Mouse (Mus musculus) retina, embryonic 14.5 days (tissue): Measurements from ENCODE around the gene C77080.
A peak's percentile ranks its signal among the peaks of the same experiment; 100 is the strongest.

Experiments used
- DNase-seq: peaks from one replicate; pipeline ENCODE4 v3.0.0-alpha.2; 2015; ENCODE audit warnings: low spot score

C77080 gene

DNA sequence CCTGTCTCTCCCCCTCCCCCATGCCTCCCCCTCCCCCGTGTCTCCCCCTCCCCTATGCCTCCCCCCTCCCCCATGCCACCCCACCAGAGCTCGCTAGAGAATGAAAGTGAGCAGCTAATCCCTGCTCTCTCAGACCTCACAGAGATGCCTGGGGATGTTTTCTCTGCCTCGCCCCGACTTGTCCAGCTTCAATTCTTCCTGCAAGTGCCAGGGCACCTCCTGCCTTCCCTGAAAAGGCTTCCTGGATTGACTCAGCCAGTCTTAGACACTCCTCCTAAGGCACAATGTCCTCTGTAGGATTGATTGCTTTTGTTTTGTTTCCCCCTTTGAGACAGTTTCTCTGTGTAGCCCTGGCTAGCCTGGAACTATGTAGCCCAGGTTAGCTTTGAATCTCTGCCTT lies at the start of gene C77080:
Gene C77080, minus strand, starts transcription at position 209 of the 400 bp plus-strand sequence.
- no peak for DNase-seq

DNA sequence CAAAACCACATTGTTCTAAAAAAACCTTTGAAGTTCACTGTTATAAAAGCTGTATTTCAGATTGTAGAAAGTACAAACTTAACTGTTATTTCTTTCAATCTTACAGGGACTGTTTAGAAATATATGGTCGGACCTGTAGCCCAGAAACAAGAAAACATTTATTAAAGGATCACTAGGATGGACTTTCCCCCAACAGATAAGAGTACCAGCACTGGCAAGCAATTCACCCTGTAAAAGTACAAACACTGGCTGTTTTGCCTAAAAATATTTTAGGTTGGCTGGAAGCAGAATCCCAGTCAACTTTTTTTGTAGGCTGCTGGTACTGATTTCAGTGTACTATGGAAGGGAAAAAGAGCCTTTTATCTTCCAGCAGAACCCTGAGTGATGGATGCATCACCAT lies 46.7 kb upstream of the C77080 start:
- DNase-seq, result no peak

DNA sequence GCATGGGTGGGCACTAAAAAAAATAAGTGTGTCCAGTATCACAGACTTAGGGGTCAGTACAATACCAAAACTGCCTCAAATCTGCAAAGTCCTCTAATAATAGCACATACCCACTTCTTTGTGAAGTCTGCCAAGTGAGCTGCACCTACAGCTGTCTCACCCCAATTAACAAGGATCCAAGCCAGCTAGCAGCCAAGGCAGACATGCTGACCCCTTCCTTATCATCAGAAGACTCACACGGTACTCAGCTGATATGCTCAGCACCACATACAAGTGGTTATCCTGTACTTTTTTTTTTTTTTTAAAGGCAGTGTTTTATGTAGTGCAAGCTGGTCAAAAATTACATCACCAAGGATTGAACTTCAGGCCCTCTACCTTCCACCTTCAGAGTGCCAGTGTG lies 43.1 kb upstream of the C77080 start:
- no peak for DNase-seq

DNA sequence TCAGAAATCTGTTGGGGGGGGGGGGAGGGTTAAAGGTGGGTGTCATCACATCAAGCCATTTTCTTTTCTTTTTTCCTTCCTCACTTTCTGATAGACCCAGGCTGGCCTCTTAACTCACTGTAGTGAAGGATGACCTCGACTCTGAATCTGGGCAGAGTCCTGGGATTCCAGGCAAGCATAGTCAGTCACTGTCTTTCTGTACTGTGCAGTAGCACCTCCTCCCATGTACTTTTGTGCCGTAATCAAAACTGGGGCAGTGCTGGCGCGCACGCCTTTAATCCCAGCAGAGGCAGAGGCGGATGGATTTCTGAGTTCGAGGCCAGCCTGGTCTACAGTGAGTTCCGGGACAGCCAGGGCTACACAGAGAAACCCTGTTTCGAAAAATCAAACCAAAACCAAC lies 42.6 kb upstream of the C77080 start:
- DNase-seq, result no peak

DNA sequence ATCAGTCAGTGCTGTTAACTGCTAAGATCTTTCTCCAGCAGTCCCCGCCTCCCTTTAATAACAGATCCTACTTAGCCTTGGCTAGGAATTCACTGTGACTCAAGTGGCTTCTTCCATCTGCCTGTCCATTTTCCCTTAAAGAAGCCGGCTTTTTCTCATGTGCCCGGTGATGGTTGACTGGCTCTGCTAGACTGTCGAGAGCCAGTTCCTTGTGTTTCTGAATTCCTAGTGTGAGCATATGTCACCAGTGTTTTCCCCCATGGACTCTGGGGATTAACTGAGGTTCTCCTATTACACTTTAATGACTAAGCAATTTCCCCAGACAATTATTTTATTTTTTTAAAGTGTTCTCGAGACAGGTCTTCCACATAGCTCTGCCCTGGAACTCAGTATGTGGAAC lies 42.2 kb upstream of the C77080 start:
- DNase-seq, result no peak

DNA sequence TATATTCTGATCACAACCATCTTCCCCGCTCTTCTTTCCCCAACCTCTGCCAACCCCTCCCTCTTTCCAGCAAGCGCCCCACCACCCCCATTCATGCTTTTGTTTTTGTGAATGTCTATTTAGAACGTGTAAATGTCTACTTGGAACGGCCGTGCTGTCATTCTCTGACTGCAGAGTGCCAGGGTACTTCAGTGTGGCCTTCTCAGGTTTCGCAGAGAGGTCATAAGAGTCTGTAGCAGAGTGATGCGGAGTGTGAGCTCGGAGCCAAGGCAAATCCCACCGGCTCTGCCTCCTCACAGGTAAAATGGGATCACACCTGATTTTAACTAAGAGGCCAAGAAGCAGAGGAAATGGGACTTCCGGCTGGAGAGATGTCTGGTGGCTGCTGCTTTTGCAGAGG lies 37.9 kb upstream of the C77080 start:
- no peak for DNase-seq

DNA sequence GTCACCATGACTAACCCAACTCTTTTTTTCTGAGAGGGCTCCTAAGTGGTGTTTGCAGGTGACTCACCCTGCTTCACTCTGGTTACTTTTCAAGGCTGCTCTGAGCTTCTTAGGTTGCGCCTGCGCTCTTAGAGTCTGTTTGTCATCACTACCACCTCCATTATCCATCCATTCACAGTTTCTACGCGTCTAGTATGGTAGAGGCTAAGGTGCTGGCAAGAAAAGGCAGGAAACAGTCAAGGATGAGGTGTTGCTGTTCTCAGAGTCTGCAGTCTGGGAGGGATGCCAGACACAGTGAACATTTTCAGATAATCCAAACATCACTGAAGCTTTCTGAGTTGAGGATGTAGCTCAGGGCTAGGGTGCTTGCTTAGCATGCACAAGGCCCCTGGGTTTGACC lies 36.5 kb upstream of the C77080 start:
- DNase-seq, result no peak

DNA sequence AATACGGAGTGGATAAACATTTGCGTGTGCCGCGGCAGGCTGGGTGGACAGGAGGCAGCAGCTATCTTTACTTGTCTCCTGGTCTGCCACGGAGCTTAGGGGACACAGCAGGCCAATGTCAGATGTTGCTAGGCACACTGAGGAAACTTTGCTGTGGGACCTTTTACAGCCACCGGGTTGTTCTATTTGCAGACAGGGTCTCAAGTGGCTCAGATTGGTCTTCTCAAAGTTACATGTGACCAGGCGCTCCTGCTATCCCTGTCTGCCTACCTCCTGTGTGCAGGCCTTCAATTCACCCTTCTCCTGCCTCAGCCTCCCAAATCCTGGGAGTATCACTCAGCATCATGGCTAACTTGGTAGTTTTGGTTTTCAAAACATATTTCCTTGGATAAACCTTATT lies 34.9 kb upstream of the C77080 start:
- no peak for DNase-seq

DNA sequence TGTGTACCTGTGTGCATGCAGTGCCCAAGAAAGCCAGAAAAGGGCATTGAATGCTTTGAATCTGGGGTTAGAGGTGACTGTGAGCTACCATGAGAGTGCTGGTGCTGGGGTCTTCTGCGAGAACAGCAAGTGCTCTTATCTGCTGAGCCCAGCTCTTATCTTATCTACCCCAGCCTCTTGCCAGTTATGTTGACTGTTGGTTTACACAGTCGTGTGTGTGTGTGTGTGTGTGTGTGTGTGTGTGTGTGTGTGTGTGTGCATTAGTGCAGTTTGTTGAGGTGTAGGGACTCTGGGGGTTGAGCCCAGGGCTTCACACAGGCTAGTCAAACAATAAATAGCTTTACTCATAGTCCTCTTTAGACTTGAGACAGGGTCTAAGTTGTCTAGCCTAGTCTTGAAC lies 34.0 kb upstream of the C77080 start:
- no peak for DNase-seq

DNA sequence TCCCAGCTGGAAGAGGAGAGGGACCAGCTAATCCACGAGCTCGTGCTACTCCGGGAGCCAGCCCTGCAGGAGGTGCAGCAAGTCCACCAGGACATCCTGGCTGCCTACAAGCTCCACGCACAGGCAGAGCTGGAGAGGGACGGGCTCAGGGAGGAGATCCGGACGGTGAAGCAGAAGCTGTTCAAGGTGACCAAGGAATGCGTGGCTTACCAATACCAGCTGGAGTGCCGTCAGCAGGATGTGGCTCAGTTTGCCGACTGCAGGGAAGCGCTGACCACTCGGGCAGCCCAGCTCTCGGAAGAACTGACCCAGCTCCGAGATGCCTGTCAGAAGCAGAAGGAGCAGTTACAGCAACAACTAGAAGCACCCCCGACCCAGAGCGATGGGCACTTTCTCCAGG lies 32.5 kb upstream of the C77080 start:
- no peak for DNase-seq

DNA sequence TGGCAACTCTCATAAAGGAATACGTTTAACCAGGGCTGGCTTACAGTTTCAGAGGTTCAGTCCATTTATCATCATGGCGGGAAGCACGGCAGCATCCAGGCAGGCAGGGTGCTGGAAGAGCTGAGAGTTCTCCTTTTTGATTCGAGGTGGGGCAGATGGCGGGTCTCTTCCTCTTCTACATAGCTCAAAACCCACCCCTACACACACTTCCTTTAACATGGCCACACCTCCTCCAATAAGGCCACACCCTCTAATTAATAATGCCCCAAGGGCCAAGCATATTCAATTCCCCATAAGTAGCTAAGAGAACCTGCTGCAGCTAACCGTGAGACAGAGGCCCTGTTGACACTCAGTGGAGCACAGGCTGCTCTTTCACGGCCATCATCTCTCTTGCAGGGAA lies 31.6 kb upstream of the C77080 start:
- DNase-seq, result no peak

DNA sequence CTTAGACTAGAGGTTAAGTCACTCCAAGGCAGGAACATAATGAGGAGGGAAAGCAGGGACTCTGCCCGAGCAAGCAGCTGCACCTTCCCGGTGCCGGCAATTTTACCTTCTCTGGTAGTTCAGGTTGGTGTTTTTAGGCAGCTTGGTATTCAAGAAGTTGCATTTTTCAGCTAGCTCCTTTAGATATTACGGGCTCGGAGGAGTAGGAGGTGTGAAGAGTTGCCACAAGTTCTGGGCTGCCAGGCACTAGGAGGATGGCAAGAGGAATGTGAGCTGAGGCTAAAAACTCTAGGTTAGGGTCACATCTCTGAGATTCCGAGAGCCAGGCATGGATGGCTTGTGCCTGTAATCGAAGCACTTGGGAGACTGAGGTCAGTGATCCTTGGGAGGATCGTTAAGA lies 28.5 kb upstream of the C77080 start:
- DNase-seq, result no peak

DNA sequence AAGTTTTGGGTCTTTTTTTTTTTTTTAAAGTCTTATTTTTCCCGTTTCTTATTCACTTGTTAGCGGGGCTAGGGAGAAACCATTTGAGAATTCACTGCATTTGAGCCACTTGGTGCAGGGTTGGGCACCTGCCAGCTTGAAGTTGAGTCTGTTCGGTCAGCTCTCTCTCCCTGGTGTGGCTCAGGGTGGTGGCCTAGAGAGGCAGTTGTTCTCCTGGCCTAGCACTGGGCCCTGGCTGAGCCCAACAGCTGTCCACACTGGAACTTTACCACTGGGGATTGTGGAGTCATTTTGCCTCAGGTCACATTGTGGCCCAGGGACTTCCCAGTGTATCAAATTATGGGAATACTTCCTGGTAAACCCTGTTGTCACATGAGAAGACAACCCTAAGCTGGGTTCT lies 26.9 kb upstream of the C77080 start:
- DNase-seq, result no peak

DNA sequence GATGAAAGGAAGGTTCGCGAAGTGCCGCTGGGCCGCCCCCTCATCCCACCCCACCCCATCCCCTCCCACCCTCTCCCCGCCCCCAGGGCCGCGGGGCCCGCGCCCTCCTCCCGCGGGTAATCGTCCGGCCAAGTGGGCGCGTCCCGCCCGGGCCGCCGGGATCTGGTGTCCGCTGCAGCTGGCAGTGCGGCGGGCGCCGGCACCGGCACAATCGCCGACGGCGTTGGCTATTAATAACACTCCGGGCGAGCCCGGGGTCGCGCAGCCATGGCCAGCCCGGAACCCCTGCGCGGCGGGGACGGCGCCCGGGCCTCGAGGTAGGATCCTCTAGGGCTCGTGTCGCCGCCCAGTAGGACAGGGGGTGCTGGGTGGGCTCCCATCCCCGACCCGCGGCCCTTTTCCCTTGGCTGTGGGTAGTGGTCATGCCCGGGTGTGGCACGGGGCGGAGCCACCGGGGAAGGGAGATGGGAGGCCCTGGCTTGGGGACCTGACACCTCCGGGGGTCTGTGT lies 26.3 kb upstream of the C77080 start, which contains the start of gene Sync:
Gene Sync, plus strand, starts transcription at position 146 of the 510 bp plus-strand sequence.
- peak; percentile 58 for DNase-seq

DNA sequence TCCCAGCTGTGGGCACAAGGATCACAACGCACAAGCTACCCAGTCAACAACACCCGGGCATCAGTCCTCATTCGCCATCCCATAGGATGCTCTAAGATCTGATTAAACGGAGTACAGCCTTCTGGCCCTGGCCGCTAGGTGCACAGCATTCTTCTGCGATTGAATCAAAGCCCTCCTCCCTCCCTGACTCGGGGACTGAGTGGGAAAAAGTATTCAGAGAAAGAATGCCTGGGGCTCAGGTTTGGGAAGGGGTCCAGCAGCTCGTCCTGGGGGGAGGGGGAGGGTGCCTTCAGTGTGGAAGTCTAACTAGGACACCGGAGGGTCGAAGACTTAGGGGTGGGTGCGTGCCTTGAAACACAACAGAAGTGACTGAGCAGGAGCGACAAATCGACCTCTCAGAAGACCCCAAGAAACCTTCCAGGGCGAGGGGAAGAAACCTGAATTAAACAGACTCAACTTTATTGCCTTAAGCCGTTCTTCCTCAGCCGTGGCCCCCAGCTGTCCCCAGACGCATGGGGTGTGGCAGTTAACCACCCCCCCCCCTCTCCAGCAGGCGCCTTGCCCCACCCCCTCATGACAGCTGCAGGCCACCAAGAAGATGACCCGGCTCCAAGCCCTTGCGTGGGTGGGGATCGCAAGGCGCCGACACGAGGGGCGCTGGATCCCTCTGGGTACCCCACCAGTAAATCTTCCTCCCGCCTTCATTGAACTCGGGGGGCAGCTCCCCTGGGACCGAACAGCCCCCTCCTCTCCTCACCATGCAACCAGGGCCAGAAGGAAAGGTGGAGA lies 25.7 kb upstream of the C77080 start:
- peak; percentile 55 for DNase-seq

DNA sequence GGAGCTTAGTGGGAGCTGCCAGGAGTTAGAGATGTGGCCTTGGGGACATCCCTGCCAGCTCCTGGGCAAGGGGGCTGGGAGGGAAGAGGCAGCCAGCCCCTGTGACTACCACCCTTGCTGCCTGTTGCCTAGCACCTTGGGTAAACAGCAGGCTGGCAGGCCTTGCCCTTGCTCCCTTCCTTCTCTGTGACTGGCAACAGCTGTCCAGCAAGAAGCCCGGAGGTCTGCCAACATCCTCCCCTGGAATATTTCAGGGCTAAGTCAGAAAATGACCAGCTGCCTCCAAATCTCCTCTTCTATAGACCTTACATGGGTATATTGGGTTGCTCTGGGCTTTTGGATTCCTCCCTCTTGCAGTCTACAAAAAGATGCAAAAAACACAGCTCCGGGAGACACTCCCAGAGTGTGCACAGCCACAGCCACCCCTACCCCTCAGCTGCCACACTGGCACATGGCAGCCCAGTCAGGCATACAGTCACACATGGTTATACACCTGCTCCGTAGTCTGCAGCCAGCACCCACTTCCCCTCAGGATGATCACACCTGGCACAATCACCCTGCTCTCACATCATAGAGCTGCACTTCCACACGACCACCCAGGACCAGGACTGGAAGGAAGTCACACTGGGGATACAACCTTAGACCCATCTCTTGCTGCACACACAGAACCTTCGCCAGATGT lies 24.9 kb upstream of the C77080 start:
- DNase-seq, result no peak

DNA sequence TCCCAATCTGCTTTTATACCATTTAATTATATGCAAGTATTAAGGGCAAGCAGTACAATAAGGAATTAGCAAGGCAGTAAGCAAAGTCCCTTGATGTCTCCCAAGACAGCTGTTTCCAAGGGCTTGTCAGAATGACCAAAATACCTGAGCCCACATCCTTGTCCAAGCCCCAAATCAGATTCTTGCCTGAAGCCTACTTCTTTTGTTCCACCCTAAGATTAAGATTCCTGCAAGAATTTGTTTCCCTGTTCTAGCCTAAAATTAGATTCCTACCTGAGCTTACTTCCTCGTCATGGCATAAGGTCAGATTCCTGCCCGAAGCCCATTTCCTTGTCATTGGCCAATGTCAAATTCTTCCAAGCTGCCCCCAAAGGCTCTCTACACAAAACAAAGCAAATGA lies 23.5 kb upstream of the C77080 start:
- DNase-seq, result no peak

DNA sequence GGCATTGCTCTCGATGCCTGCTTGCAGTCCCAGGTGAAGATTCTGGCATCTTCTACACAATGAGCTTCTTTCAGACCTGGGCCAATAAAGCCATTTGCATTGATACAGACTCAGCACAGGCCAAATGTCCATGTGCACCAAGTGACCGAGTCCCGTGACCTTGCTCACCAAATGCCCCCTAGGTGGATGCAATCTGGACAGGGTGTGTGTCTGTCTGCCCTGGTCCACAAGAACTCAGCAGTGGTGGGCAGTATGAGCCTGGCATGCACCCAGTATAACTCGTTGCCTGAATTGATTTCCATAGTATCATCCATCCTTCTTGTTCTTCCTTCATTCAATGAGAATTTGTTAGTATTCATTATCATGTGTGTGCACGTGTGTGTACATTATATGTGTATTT lies 22.0 kb upstream of the C77080 start:
- no peak for DNase-seq

DNA sequence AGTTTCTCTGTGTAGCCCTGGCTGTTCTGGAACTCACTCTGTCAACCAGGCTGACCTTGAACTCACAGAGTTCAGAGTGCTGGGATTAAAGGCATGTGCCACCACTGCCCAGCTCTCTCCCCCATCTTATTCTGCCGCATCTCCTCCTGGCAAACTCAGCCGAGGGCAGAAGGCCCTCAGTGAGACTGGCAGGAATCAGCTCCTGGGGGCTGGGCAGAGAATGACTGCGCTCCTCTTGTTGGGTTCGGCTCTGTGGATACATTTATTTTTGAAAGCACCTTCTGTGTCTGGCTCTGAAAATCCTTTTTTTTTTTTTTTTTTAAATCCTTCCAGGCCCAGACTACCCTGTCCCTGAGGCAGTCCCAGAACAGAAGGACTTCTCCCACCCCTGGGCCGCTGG lies 21.6 kb upstream of the C77080 start:
- DNase-seq, result no peak

DNA sequence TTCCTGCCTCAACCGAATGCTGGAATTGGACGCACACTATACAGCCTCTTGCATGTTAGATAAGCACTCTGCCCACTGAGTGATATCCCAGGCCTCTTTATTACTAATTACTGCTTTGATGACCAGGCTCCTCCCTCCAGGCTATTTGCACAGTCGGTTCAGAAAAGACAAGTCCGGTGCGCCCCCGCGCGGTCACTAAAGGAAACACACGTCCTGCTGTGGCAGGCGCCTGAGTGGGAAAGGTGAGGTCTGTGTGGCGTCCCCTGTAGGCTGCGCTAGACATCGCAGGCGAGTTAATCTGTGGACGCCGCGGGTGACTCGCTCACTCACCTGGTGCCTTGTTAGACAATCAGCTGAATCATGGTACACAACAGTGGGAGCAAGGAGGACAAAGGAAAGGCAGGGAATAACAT lies 15.3 kb upstream of the C77080 start:
- DNase-seq, result peak; percentile 97

DNA sequence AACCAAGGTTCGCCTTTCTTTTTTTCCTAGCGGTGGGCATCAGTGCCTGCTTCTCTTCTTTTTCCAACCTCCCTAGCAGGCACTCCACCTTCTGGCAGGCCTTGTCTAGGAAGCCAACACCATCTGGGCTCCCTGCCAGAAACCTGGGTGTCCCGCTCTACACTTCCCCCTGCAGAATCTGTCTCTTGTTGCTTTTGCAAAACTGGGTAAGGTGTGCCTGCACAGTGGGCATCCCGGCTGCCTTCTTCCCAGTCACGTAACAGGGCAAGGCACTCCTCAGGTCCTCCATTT lies 11.5 kb upstream of the C77080 start:
- no peak for DNase-seq

DNA sequence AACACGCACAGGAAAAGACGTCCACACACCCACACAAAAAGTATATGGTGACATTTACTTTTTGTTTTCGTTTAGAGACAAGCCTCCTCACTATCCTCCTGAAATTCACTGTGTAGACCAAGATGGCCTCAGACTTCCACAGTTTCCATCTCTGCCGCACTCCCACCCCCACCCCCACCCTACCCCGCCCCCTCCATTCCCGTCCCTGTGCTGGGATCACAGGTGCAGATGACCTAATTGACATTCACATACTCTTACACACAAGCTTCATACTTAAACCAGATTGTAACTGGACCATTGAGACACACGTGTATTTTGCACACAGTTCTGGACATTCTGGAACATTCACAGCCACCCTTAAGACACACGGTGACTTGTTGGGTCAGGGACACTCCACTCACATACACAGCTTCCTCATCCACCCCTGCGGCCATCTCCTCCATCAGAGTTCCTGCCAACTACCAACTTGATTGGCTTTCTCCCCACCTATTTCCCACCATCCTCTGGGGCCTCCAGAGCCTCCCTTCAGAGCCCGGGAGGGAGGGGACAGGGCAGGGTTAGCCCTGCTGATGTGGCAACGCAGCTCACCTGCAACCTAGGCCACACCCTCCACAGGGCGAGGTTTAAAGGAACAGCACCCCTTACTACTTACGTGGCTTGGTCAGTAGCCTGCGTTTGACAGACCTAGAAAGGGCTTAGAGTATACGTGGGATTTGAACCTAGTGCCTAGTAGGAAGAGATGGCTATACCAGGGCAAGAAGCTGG lies 11.0 kb upstream of the C77080 start:
- no peak for DNase-seq

DNA sequence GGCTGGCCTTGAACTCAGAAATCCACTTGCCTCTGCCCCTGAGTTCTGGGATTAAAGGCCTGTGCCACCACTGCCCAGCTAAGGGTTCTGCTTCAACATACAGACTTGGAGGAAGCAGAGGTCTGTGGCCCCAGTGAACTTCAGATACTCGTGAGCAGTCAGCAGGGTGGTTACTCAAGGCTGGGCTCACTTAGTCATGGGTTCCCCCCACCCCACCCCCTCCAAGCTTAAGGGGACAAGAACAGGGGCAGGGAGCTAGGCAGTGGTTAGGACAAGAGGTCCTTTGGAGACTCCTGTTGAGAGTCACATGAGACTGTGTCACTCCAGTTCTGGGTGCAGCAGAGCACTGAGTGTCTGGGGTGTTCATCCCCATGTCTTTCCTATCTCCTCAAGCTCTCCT lies 7.5 kb upstream of the C77080 start:
- DNase-seq, result no peak
